Mouse (Mus musculus) kidney, embryonic 14.5 days (tissue): ENCODE results near the gene BC048562. TPM values are rescaled to one million over a fixed set of nuclear protein-coding genes. Genes with fewer than 3 reads are reported as not detected.
A peak's percentile ranks its signal among the peaks of the same experiment; 100 is the strongest.

ENCODE experiments used
- ATAC-seq: fragments of 200-750 bp; cut with Nextera tagmentation; 2 replicates; pipeline ENCODE4 v1.8.0; 2017; ENCODE audit warnings: moderate number of reproducible peaks, mild to moderate bottlenecking, moderate TSS enrichment, moderate library complexity; ENCODE audit not compliant: low FRiP score, low TSS enrichment
- H3K27ac ChIP-seq: fragments of 300-500 bp; sonication (generic); 2 replicates; pipeline ENCODE4 v1.5.1; 2014; ENCODE audit warnings: low read depth, mild to moderate bottlenecking, low read length, moderate library complexity, mixed read lengths
- H3K27me3 ChIP-seq: fragments of 300-500 bp; sonication (generic); 2 replicates; pipeline ENCODE4 v1.6.1; 2014; ENCODE audit warnings: mild to moderate bottlenecking, low read length; ENCODE audit not compliant: control insufficient read depth, insufficient read depth
- H3K36me3 ChIP-seq: fragments of 300-500 bp; sonication (generic); 2 replicates; pipeline ENCODE4 v1.6.1; 2014; ENCODE audit warnings: low read length, mixed read lengths; ENCODE audit not compliant: control insufficient read depth, insufficient read depth
- H3K4me1 ChIP-seq: fragments of 300-500 bp; sonication (generic); 2 replicates; pipeline ENCODE4 v1.6.1; 2014; ENCODE audit warnings: low read length, mixed read lengths; ENCODE audit not compliant: control insufficient read depth, insufficient read depth
- H3K4me2 ChIP-seq: fragments of 300-500 bp; sonication (generic); replicated peaks from 2 replicates; pipeline ENCODE4 v1.6.1; 2014; ENCODE audit warnings: low read depth, mild to moderate bottlenecking, low read length
- H3K4me3 ChIP-seq: fragments of 300-500 bp; sonication (generic); 2 replicates; pipeline ENCODE4 v1.5.1; 2014; ENCODE audit warnings: mild to moderate bottlenecking, low read length
- H3K9ac ChIP-seq: fragments of 300-500 bp; sonication (generic); 2 replicates; pipeline ENCODE4 v1.6.1; 2014; ENCODE audit warnings: low read depth, mild to moderate bottlenecking, low read length, moderate library complexity
- H3K9me3 ChIP-seq: fragments of 300-500 bp; sonication (generic); 2 replicates; pipeline ENCODE4 v1.6.1; 2016; ENCODE audit warnings: low read length; ENCODE audit not compliant: control insufficient read depth
- WGBS: fragments of 180-500 bp; shearing (Covaris S2); extraction: QIAGEN DNeasy Blood & Tissue Kit; methylation state at CpG from one replicate; pipeline ENCODE4 v1.1.7; 2014; 5-methylcytosine and 5-hydroxymethylcytosine counted together
- polyA plus RNA-seq: library from polyadenylated mRNA; unstranded; fragments of >200 nt; fragmentation: Nextera tagmentation; extraction: Ambion mirVana; gene quantifications from 2 replicates; pipeline ENCODE4 v1.2.1, GENCODE M21; 2014

BC048562 gene
- polyA plus RNA-seq, 1 experiment from 2014 or later, result not detected

GRCm38 (mm10) chr9:108441236-108441919, 5.1 kb downstream of the BC048562 start:
- Histone ChIP-seq H3K9me3 (no peaks in the 10 kb centered on the region), H3K27ac (no peak overlapping the region), H3K4me3 (no peak overlapping the region), H3K27me3 (no peaks in the 10 kb centered on the region), H3K4me1 (no peaks in the 10 kb centered on the region; the same call in 1 of the 2 replicates), H3K4me2 (no peak overlapping the region), H3K9ac (no peak overlapping the region), H3K36me3 (no peaks in the 10 kb centered on the region)
- WGBS, result 92% methylated on average over 11 of the region's 11 CpGs
- ATAC-seq, result no peak

- Histone ChIP-seq H3K27ac (no peak overlapping the region), H3K9ac (no peak overlapping the region)
These were observed 8.8 kb downstream of the BC048562 start for GRCm38 (mm10) chr9:108445125-108445524.

DNA sequence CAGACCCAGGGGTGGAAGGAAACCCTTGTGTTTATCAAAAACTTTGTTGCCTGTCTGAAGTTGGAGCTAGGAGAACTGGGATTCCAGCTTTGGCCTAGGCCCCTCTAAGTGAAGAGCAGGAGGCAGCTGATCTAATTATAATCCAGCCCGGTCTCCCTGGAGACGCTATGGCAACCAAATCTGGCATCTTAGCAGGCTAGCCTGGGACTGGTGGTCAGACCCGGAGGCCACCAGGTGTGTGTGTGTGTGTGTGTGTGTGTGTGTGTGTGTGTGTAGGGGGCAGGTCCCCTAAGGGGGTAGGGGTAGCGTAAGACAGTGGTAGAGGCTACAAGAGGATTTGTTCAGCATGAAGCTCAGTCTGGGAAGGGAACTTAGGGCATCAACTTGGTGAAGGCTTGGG, 13.6 kb downstream of the BC048562 start:
- Histone ChIP-seq H3K27me3 (no peaks in the 10 kb centered on the region), H3K27ac (0 out of 2 replicates have a peak overlapping the region, but pooled peaks have one; percentile 43), H3K9me3 (no peaks in the 10 kb centered on the region), H3K9ac (no peak overlapping the region), H3K4me2 (no peak overlapping the region), H3K4me1 (peaks cover 20% of the 10 kb centered on the region), H3K36me3 (peaks cover 6% of the 10 kb centered on the region), H3K4me3 (no peak overlapping the region)
- WGBS, result 71% methylated on average over 4 of the region's 4 CpGs
- peak; percentile 8; the same call in 1 of the 2 replicates for ATAC-seq

More at GRCm38 (mm10) chr9:108445125-108445524, 8.8 kb downstream of the BC048562 start:
- H3K4me2 ChIP-seq, result no peak overlapping the region
- no peak for ATAC-seq
- 50% methylated on average over 9 of the region's 9 CpGs for WGBS
- no peaks in the 10 kb centered on the region for H3K27me3 ChIP-seq
- peaks cover 7% of the 10 kb centered on the region for H3K4me1 ChIP-seq
- H3K36me3 ChIP-seq, result peaks cover 6% of the 10 kb centered on the region
- H3K4me3 ChIP-seq, result no peak overlapping the region
- no peaks in the 10 kb centered on the region for H3K9me3 ChIP-seq

DNA sequence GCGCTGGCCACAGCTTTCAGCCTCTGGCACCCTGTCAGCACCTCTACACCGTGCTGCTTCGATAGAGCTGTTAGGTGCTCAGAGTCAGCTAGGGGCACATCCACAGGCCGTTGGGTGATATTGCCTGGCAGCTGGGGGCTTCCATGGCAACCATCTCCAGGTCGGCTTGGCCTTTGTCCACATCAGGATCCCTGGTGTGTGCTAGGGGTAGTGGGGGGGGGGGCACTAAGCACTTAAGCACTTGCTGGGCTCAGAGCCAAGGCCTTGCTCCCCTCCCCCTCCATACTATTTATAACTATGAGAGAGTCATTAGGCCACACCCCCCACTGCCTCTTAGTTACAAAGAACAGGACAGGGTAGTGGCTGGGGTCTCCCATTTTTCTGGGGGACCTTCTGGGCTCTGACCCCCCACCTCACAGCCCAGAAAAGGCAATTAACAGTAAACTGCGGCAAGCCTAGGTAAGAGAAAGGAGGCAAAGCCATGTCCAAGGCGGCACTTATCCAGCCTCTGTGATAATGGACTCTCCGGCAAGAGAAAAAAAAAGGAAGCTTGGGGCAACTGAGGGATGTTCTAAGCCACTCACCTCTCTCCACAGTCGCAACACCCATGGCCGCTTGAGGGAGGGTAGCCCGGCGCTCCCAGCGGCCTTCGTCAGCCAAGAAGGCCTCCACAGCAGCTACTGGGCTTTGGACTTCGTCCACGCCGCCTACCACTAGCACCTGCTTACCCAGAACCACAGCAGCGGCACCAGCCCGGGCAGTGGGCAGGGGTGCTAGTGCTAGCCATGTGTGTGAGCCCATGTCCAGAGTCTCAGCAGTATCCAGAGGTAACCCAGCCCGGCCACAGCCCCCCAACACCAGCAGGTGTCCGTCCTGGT, 14.2 kb downstream of the BC048562 start:
- Histone ChIP-seq H3K9me3 (no peaks in the 10 kb centered on the region), H3K27me3 (no peaks in the 10 kb centered on the region), H3K4me1 (peaks cover 20% of the 10 kb centered on the region; the same call in 1 of the 2 replicates), H3K36me3 (peaks cover 6% of the 10 kb centered on the region), H3K27ac (peak overlapping the region; percentile 59; the same call in 1 of the 2 replicates), H3K4me2 (peak overlapping the region; percentile 17; the same call in 1 of the 2 replicates), H3K9ac (no peak overlapping the region), H3K4me3 (no peak overlapping the region)
- peak; percentile 21; the same call in 1 of the 2 replicates for ATAC-seq
- 72% methylated on average over 21 of the region's 21 CpGs for WGBS

- peak overlapping the region; percentile 87; the same call in 1 of the 2 replicates for H3K4me2 ChIP-seq
- peaks cover 20% of the 10 kb centered on the region; the same call in 1 of the 2 replicates for H3K4me1 ChIP-seq
- no peak overlapping the region for H3K4me3 ChIP-seq
- WGBS, result 89% methylated on average over 6 of the region's 6 CpGs
- no peak overlapping the region for H3K9ac ChIP-seq
- no peaks in the 10 kb centered on the region for H3K27me3 ChIP-seq
- no peak for ATAC-seq
- H3K27ac ChIP-seq, result peak overlapping the region; percentile 59; the same call in 1 of the 2 replicates
- peaks cover 6% of the 10 kb centered on the region for H3K36me3 ChIP-seq
- no peaks in the 10 kb centered on the region for H3K9me3 ChIP-seq
These were observed 14.8 kb downstream of the BC048562 start for GRCm38 (mm10) chr9:108451170-108451493.

GRCm38 (mm10) chr9:108451519-108452160, 15.4 kb downstream of the BC048562 start:
- H3K36me3 ChIP-seq, result peaks cover 6% of the 10 kb centered on the region
- no peak for ATAC-seq
- 49% methylated on average over 6 of the region's 6 CpGs for WGBS
- H3K4me3 ChIP-seq, result peak overlapping the region; percentile 62
- H3K27ac ChIP-seq, result peak overlapping the region; percentile 47; the same call in 1 of the 2 replicates
- no peaks in the 10 kb centered on the region for H3K27me3 ChIP-seq
- H3K4me1 ChIP-seq, result peaks cover 20% of the 10 kb centered on the region; the same call in 1 of the 2 replicates
- peak overlapping the region; percentile 87 for H3K4me2 ChIP-seq
- no peaks in the 10 kb centered on the region for H3K9me3 ChIP-seq
- H3K9ac ChIP-seq, result peak overlapping the region; percentile 70

- peak overlapping the region; percentile 70 for H3K9ac ChIP-seq
- peak overlapping the region; percentile 47 for H3K27ac ChIP-seq
- peaks cover 20% of the 10 kb centered on the region; the same call in 1 of the 2 replicates for H3K4me1 ChIP-seq
- under 1% methylated on average over 39 of the region's 40 CpGs for WGBS
- peaks cover 6% of the 10 kb centered on the region for H3K36me3 ChIP-seq
- no peaks in the 10 kb centered on the region for H3K9me3 ChIP-seq
- H3K27me3 ChIP-seq, result no peaks in the 10 kb centered on the region
- peak; percentile 90 for ATAC-seq
- peak overlapping the region; percentile 87 for H3K4me2 ChIP-seq
- peak overlapping the region; percentile 62 for H3K4me3 ChIP-seq
These were observed 16.1 kb downstream of the BC048562 start for GRCm38 (mm10) chr9:108452291-108452906.

DNA sequence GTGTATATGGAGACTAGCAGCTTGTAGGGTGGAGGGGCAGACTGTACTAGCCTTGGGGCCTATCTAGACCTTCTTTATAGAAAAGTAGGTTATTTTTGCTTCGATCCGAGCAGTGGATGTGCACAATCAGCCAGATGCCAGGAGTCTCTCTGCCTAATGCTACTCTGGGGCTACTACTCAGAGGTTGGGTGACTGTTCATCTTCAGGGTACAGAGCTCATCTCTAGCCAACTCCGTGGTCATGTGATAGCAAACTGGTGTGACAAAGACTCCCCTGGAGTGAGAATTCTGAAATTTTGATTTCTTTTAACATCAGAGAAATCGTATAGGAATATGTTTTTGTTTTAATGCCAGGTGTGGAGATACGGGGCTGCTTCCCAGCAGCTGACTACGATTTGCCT, 16.6 kb downstream of the BC048562 start:
- Histone ChIP-seq H3K36me3 (peaks cover 4% of the 10 kb centered on the region), H3K9ac (peak overlapping the region; percentile 70), H3K27ac (peak overlapping the region; percentile 47), H3K27me3 (no peaks in the 10 kb centered on the region), H3K4me3 (peak overlapping the region; percentile 62), H3K9me3 (no peaks in the 10 kb centered on the region), H3K4me2 (peak overlapping the region; percentile 87), H3K4me1 (peaks cover 20% of the 10 kb centered on the region; the same call in 1 of the 2 replicates)
- peak; percentile 17; the same call in 1 of the 2 replicates for ATAC-seq
- 53% methylated on average over 6 of the region's 6 CpGs for WGBS
